Mouse (Mus musculus): ENCODE data around the gene Tmem209. TPM values are rescaled to one million over a fixed set of nuclear protein-coding genes. Genes with fewer than 3 reads are reported as not detected.

Tmem209 gene
- 12.7 and 14.7 TPM in 2 replicates for polyA plus RNA-seq (2012; rRNA removed)

GRCm38 (mm10) chr6:30509265-30510239 lies at the start of gene Tmem209, which contains the start of gene Ssmem1:
Tmem209 (minus strand) TSS chr6:30509783.
Ssmem1 (plus strand) TSS chr6:30509849.

GRCm38 (mm10) chr6:30541009-30541799 lies 31.6 kb upstream of the Tmem209 start, which contains the start of gene Cpa2:
Cpa2 (plus strand) TSS chr6:30541582.

Other genes starting within 250 kb of the Tmem209 start
- 19.7 and 20.9 TPM in 2 replicates for gene Ube2h, start 205.2 kb downstream of the Tmem209 start, polyA plus RNA-seq (2012; rRNA removed)
- 9.0 and 9.6 TPM in 2 replicates for gene Zc3hc1, start 118.8 kb downstream of the Tmem209 start, polyA plus RNA-seq (2012; rRNA removed)
- gene Klhdc10, start 107.9 kb downstream of the Tmem209 start, polyA plus RNA-seq (2012; rRNA removed): 13.7 and 15.4 TPM in 2 replicates
- gene Ssmem1, start 66 bp upstream of the Tmem209 start, polyA plus RNA-seq (2012; rRNA removed): 0.02 and 0.04 TPM in 2 replicates
- gene Cpa2, start 31.8 kb upstream of the Tmem209 start, polyA plus RNA-seq (2012; rRNA removed): 0.21 and 0.60 TPM in 2 replicates
- gene Cpa4, start 58.6 kb upstream of the Tmem209 start, polyA plus RNA-seq (2012; rRNA removed): 0.02 and 0.05 TPM in 2 replicates
- 0.01 and 0.02 TPM in 2 replicates for gene Cpa5, start 101.2 kb upstream of the Tmem209 start, polyA plus RNA-seq (2012; rRNA removed)
- gene Cpa1, start 129.4 kb upstream of the Tmem209 start, polyA plus RNA-seq (2012; rRNA removed): 0.50 and 2.3 TPM in 2 replicates
- 2.9 and 3.2 TPM in 2 replicates for gene Cep41, start 184.0 kb upstream of the Tmem209 start, polyA plus RNA-seq (2012; rRNA removed)
- 109 and 241 TPM in 2 replicates for gene Mest, start 213.8 kb upstream of the Tmem209 start, polyA plus RNA-seq (2012; rRNA removed)

Data from liver, embryonic 18 days (tissue).